Mouse (Mus musculus) adrenal gland, adult (tissue): ENCODE results near the gene Gsc2.

ENCODE experiments used
- DNase-seq, 2 experiments: peaks; one replicate each; pipeline ENCODE4 v3.0.0; 2022 to 2023; ENCODE audit warnings: low spot score in 1 of 2; ENCODE audit not compliant: inconsistent age in 2 of 2

The Gsc2 gene

DNA sequence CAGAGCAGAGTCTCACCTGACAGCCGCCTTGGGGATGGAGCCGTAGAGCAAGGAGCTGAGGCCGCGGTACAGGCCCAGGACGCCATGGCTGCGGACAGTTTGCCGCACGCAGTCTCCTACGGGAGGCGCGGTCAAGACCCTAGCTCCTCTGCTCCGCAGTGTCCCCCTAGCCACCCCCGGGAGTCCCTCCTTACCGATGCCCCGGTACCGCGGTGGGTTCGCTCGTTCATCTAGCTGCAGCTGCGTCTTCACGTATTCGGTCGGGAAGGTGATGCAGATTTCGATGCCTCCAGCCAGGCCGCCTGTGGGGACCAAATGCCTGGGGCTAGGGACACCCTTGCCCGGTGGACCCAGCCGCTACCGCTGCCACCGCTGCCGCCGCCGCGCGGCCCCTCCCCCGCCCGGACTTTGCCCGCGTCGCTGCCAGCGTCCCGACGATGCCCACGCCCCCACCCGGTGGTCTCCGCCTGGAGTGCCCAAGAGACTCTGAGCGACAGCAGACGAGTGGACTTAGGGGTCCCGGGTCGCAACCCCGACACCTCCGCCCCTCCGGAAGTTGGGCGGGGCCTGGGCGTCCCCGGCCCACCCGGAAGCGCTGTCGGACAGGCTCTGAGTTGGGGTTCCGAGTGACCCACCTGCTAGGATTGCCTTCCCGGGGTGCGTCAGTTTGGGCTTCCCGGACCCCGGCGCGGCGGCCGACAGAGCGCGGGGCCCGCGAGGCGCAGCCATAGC lies 12.7 kb upstream of the Gsc2 start:
- DNase-seq, result no peak

DNA sequence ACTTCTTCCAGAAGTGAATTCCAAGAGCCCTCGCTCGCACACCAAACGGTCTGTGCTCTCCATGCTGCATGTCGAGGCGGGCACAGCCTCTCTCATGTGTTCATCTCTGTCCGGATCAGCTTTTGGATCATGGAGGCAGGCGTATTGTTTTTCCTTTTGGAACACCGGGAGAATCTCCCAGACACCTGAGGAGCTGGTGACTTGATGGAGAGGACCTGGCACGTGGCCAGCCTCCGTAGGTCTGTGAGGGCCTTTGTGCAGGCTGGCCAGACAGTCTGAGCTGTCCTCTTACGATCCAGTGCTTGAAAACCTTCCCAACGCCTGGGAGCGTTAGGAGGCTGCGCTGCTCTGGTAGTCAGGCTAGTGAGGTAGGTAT lies 7.3 kb upstream of the Gsc2 start:
- DNase-seq, result no peak

DNA sequence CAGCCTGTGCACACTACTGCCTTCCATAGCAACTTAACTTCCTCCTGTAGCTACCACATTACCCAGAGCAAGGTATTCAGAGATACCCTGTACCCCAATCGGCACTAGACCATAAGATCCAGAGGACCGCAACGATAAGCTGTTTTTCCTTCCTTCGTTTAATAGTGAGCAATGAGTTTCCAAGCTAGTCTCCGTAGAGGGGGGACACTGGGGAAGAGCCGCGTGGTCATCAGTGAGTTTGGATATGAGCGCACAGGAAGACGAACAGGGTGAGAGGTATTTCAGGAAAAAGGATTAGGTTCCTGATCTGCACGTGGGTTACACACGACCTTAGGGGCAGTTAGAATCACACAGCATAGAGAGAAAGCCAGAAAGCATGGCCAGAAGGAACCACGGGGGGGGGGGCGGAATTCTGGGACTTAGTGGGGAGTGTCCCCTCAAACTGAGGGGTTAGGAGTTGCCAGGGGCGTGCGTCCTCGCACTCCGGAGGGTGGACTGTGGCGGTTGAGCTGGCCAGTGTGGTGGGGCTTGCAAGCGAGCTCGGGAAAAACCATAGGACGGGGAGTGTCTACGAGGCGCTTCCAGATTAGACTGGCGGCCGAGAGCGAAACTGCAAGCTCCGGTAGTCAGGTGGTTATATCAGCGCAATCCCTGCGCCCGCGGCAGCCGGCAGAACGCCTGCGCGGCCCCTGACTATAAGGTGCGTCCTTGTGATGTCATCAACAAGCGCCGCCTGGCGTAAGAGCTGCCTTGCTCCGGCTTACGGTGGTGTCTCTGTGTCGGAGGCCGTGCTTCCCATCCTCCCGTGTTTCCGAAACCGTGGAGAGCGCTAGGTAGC lies 6.7 kb upstream of the Gsc2 start:
- peak; percentile 95 to 98 for DNase-seq

DNA sequence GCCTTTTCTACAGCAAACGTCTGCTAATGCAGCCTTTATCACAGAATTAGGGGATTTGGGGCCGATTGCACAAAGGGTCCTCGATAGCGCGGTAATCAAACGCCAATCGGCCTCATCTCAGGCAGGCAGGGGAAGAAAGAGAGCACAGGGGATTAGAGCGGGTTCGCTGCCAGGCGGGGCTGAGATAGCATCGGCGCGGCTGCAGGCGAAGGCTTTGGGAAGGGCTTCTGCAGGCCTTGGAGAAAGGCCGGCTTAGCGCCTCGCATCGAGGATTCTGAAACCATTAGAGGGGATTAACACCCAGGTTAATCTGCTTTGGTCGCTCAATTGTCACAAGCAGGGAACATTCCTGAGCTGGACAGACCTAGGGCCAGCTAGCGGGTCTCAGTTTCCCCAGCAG lies 5.7 kb upstream of the Gsc2 start:
- DNase-seq, result no peak

DNA sequence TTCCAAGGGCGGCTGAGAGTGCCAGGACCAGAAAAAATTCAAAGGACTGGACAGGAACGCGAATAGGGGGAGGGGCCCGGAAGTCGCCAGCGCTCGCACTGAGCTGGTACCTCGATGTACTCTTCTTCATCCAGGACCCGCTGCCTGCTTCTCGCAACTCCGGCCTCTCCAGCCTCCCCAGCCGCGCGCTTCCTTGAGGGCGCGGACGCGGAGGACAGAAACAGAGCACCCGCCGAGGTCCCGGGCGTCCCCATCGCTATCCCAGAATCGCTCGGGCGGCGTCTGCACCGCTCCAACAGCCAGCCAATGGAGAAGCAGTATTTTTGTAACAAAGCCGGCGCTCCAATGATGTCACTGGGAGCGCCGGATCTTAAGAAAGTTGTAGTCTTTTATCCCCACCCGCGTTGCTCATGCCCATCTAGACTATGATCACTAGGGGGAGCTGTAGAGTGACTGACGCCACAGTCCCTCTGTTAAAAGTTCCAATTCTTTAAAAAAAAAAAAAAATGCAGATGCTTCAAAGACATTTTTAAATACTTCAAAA lies 3.7 kb downstream of the Gsc2 start, which contains the start of gene Ess2:
Gene Ess2 (minus strand): TSS at position 297 of the 544 bp plus-strand sequence.
- peak; percentile 93 to 97 for DNase-seq

DNA sequence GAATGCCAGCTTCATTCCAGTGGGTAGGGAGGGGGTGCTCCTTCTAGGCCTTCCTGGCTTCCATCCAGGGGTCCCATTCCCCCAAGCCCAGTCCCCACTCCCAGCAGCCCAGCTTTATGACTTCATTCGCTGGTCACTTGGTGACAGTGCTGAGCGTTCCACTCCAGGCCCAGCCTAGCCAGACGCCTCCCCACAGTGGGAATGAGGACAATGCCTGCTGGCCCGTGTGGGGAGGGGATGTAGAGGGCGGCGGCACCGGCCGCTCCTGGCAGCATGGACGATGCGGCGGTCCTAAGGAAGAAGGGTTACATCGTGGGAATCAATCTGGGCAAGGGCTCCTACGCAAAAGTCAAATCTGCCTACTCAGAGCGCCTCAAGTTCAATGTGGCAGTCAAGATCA lies 16.4 kb downstream of the Gsc2 start, which contains the start of the genes Dgcr2 and Tssk2:
Gene Dgcr2 (minus strand): TSS at position 101 of the 400 bp plus-strand sequence.
Gene Tssk2 (plus strand): TSS at position 176 of the 400 bp plus-strand sequence.
- DNase-seq, result no peak

DNA sequence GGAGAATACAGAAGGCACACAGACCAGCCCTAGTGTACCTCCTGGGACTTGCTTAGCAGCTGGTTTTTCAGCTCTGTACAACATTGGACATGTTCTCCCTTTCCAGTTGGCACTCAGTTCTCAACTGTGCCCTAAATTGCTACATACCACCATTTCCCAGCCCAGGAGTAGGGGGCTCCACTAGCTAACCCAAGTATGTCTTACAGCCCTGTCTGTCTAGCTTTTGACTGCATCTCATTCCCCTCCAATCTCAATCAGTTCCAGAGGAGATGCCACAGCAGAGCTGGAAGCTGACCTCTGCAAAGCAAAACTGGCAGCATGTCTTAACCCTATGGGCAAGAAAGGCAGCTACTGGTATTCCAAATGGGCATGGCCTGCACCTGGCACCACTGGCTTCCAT lies 18.8 kb downstream of the Gsc2 start:
- no peak for DNase-seq

DNA sequence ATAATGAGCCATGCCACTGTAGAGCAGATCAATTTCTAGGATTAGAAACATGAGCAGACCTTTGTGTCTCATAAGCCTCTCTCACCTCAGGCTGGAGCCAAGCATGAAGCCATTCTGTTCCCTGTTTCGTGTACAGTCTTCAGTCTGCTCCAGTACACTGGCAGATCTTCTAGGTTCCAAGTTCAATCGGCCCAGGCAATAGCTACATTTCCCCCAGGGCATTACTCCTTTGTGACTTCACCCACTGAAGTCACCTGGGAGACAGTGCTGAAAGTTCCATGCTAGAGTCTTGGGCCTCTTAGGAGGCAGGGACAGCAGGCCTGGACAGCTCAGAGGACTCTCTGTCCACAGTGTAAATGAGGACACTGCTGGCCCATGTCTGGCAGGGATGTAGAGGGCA lies 20.9 kb downstream of the Gsc2 start, which contains the start of gene Tssk1:
Gene Tssk1 (plus strand): TSS at position 301 of the 400 bp plus-strand sequence.
- no peak for DNase-seq

DNA sequence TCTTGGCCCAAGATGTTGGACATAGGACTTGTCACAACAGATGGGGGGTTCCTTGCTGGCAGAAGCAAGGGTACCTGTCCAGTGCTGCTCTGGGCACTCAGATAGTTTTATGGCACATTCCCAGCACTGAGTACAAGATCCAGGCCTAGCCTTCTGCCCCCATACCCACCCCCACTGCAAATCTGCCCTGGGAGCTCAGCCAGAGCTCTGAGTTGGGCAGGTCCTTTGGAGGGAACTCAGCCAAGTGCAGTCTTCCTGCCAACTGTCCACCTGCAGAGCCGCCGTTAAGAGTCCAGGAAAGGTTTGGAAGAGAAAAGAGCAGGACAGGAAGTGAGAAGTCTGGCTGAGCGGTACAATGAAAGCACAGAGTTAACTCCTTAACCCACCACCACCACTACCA lies 22.3 kb downstream of the Gsc2 start:
- DNase-seq, result peak in 1 of 2 experiments; percentile 52

DNA sequence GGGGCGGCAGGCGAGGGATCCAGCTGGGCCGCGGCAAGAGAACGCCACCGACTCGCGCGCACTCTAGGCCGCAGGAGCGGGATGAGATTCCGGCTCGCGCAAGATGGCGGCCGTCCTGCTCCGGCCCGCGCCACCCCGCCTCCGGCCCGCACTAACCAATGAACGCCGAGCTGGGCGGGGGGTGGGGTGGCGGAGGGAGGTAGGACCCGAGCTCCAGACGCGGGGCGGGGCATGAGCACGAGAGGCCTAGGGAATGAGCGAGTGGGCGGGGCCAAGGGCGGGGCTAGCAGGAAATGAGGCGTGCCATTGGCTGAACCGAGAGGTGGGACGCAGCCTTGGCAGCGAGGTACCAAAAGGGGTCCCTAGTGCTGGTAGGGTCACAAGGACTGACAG lies 23.3 kb downstream of the Gsc2 start, which contains the start of gene Gm20518:
Gene Gm20518 (minus strand): TSS at position 105 of the 393 bp plus-strand sequence.
- DNase-seq, result peak; percentile 99

DNA sequence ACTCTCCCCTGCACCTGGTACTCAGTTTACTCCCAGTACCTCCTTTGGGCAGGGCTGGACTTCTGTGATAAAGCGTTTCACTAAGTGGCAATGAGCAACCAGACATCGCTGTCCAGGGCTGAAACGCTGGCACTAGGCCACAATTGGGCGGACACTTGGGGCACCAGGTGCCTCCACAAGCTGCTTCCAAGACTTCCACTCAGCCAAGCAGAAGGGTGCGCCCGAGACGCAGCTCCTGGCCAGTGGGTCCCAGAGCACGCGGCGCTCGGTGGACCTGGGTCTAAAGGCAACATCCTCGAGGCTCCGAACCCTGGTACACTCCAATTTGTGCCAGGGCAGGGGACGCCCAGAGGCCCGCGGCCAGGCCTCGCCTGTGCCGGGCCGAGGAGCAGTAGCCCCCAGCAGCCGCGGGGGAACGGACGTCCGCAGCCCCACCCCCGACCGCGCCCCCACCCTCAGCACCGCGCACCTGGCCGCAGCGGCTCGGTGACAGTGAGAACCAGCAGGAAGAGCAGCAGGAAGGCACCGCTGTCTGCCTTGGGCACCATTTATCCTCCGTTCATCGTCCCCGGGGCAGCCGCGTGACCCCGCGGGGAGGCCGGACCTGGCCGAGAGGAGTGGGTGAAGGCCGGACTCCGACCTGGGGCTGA lies 23.8 kb downstream of the Gsc2 start:
- DNase-seq, result peak; percentile 86 to 95

DNA sequence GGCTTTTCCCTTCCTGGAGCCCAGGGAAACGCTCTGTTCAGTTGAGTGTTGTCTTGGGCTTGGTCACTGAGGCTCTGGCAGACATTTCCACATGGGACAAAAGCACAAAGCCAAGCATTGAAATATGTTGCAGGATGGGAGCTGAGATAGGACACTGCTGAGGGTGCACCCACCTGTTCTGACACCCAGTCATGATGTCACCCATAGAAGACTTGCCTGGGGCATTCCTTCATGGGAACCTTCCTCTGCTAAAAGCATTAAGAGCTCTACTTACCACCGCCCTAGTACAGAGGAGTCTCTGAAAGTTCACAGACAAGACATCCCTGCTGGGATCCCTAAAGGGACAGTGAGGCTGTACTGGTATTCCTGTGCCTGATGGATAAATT lies 24.5 kb downstream of the Gsc2 start:
- peak in 1 of 2 experiments; percentile 38 for DNase-seq

DNA sequence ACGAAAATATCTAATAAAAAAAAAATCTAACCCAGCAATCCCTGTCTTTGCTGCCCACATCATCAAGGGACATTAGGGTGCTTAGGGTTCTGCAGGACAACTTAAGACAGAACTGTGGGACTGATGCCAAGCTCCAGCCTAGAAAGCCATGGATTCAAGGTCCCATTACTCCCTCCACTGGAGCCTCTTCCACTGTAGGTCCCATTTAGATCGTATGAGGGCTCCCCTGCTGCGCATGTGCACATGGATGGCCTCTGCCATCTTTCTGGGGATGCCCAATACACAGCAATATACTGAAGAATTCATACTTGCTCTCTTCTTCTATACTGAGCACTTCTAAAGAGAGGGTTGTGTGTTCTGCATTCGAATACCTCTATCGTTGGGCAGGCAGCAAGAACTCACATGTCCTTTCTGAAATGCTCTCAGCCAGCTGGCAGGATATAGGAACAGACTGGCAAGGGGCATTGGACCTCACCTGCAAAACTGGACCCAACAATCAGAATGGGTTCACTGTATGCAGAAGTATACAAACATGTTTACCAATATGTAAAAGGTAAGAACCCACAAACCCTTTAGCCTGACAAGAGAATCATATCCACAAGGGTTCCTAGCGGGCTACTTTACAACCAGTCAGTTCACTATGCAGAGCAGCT lies 25.0 kb downstream of the Gsc2 start:
- peak in 1 of 2 experiments; percentile 35 for DNase-seq

DNA sequence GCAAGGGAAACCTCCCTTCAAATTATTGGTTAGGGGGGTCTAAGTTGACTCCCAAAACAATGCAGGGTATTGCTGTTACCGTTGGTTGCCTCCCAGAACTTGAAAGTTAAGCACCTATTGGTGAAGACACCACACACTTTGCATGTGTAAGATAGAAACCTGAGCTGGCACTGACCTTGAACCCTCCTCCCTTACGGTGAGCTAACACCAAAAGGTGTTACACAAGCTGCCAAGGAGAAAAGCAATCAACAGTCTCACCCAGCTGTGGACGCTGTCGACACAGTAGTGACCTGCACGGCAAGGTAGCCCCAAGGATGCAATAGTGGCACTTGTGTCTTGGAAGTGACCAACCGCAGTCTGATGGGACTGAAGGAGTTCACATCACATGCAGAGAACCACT lies 30.7 kb downstream of the Gsc2 start:
- no peak for DNase-seq

DNA sequence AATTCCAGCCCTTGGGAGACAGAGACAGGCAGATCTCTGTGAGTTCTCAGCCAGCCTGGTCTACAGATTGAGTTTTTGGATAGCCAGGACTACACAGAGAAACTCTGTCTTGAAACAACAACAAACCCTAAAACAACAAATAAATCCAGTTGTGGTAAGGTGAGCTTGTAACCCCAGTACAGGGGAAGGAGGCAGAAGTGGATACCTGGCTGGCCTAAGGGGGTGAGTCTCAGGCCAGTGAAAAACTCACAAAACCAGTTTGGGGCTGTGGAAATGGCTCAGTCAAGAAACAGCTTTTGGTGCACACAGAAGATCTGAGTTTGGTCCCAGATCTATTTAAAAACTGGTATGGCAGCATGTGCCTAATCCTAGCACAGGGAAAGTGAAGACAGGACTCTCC lies 32.7 kb downstream of the Gsc2 start:
- no peak for DNase-seq

DNA sequence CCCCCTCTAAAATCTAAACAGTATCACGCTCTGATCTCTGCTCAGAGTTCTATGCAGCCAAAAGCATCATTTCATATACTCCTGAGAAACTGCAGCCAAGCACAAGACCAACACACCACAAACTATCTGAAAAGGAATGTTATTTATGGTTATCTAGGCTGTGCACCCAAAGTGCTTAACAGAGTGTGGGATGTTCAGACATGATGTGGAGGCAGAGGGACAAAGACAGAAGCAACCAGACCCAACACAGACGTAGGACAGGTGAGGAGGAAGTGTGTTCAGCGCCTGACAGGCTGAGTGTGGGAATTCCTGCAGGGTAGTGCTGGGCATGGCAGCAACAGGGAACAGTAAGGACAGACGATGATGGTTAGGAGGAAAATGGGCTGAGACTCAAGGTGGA lies 35.3 kb downstream of the Gsc2 start:
- no peak for DNase-seq

DNA sequence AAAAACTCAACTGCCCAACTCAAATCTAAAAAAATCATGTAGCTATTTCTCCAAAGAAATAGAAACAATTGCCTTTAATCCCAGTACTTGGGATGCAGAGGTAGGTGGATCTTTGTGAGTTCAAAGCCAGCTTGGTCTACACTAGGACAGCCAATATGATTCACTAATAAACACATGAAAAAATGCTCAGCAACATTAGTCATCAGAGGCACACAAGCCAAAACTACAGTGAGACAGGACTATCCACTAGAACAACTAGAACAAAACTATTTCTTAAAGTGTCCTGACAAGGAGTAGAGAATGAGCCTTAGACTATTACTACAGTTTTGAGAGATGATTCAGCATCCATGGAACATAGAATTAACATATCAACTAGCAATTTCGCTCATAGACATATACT lies 38.8 kb downstream of the Gsc2 start:
- no peak for DNase-seq

DNA sequence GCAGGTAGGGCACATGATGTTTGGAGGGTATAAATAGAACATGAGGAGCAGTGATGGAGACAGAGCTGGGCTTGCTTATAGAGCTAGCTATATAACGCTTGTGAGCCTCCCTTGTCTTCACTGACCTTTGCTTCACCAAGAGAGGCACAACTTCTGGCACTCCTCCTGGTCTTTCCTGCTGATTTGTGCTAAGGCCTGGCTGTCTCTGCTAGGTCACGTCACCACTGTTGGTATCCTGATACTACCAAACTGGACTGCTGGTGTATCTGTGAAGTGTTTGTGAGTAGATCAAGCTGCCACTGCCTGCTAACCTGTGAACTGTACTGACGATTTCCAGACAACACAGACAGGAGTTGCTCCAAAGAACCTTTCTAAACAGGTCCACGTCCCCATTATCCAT lies 39.7 kb downstream of the Gsc2 start:
- no peak for DNase-seq

DNA sequence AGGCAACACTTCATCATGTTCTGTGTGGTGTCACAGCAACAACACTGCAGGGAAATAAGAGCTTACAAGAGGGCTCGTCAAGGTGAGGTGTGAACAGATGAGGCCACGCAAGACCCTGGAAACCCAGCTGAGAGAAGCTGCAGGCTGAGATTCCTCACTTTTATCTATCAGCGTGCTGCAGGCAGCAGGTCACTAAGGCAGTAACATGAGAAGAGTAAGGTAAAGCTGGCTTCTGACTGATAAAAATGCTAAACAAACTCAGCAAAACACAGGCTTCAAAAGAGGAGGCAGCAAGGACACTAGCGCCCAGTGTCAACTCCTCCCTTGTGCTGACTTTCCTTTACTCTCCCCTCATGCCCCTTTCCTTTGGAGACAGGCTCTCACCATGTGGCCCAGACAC lies 41.9 kb downstream of the Gsc2 start:
- DNase-seq, result no peak

DNA sequence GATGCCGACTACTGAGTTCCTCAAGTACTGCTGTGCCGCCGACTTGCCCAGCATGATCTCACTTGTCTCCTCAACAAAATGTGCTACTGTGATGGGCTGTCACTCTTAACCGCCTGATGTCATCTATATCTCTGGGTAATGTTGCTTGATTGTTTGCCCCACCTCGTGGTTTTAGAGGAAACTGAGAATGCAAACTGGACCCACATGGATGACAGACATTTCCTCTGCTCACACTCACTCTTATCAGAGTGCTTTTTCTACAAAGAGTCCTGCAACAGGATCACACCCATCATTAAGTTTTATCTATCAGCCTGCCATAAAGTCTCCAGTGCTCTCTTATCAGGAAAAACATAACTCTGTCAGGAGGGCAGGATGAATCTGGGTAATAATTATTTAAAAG lies 43.6 kb downstream of the Gsc2 start:
- DNase-seq, result no peak

DNA sequence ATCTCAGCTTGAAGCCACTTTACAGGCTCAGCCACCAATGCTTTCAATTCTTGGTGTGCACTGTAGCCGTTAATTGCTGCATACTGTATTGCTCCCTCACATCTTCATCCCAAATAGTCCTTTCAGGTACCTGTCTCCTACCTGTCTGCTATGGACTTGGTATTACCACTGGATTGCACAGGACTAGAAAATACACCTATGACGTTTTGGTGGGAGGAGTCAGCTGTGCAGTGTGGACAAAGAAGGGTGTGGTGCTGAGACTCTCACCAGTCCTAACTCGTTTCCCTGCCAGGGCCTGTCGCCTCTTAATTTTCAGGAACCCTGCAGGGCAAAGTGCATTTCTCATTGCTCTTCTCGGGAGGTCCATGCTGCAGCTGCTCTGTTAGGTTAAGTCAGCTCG lies 49.1 kb downstream of the Gsc2 start:
- DNase-seq, result no peak
